Mouse (Mus musculus): Measurements from ENCODE around the gene Ttc41. TPM values are rescaled to one million over a fixed set of nuclear protein-coding genes. Genes with fewer than 3 reads are reported as not detected.
A peak's percentile ranks its signal among the peaks of the same experiment; 100 is the strongest.

Ttc41 gene
- polyA plus RNA-seq, 1 experiment: 2.9 TPM

DNA sequence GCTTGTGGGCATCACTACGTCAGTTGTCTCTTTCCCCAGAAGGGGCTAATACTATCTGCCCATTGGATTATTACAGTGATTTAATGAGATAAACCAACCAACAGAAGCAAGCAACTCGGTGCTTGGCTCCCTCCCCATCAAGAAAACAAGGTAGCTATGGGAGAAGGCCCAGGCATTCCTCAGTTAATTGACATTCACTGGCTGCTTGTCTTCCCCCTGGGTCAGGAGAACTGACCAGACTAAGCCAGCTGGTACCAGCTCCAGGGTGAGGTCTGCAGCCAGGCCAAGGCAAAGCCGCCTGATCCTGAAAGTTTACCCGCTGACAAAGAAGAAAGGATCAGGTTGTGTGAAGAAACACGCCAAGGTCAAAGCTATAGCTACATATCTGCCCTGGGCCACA, 66.1 kb downstream of the Ttc41 start:
- TF ChIP-seq CTCF (IDR thresholded peaks at IDR 0.05; ENCODE audit: borderline replicate concordance, insufficient read depth, low read depth, low read length) (no peak), POLR2A (IDR thresholded peaks at IDR 0.05; ENCODE audit: borderline replicate concordance, insufficient read depth, low read length) (no peak)
- 65% methylated on average over 5 of the region's 5 CpGs for WGBS
- DNase-seq: no peak
- Histone ChIP-seq H3K27ac (ENCODE audit: insufficient read depth, low read length) (no peak overlapping the region), H3K4me1 (ENCODE audit: control insufficient read depth, insufficient read depth, low read length) (0 out of 2 replicates have a peak, but pooled peaks cover 8% of the 10 kb centered on the region), H3K27me3 (ENCODE audit: control insufficient read depth, insufficient read depth, low read length) (no peaks in the 10 kb centered on the region), H3K4me3 (replicated peaks; ENCODE audit: insufficient read depth, low read depth, low read length) (no peak overlapping the region)

DNA sequence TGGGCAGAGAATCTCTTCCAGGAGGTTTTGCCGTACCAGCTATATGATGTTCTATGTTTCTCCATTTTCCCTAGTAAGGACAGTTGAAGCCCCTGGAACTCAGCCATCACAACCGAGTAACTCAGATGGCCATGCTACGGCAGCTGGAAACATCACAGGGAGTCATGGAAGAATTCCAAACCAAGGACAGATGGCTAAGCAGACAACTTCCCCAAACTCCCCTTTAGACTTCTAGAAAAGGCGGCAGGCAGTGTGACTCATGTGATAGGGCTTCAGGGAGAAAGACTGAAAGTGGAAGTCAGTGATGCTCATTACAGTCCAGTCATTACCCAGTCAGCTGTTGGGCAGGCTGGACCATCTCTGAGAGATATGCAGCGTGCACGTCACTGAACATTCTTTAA, 66.6 kb downstream of the Ttc41 start:
- no peak overlapping the region for H3K27ac ChIP-seq (ENCODE audit: insufficient read depth, low read length)

DNA sequence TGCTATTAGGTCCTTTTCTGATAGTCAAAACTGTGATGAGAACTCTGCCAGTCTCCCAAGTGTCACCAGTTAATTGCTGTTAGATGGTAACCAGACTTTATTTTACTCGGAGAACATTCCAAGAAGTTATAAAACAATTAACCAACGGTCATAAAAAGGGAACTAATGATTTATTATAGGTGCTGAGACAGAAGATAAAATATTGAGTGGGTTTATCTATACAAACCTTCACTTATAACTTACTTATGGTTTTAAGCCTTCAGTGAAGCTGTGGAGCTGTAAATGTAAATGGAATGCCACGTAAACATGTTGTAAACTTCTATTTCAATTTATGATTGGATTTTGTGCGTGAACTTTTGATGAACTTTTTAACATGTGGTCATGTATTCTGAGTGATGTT, 67.7 kb downstream of the Ttc41 start:
- no peaks in the 10 kb centered on the region for H3K27me3 ChIP-seq (ENCODE audit: control insufficient read depth, insufficient read depth, low read length)
- no peak overlapping the region for H3K4me3 ChIP-seq (replicated peaks; ENCODE audit: insufficient read depth, low read depth, low read length)
- TF ChIP-seq POLR2A (IDR thresholded peaks at IDR 0.05; ENCODE audit: borderline replicate concordance, insufficient read depth, low read length) (no peak), CTCF (IDR thresholded peaks at IDR 0.05; ENCODE audit: borderline replicate concordance, insufficient read depth, low read depth, low read length) (no peak)
- peaks cover 13% of the 10 kb centered on the region; the same call in 1 of the 2 replicates for H3K4me1 ChIP-seq (ENCODE audit: control insufficient read depth, insufficient read depth, low read length)
- no peak for DNase-seq
- H3K27ac ChIP-seq (ENCODE audit: insufficient read depth, low read length): no peak overlapping the region
- 83% methylated on average over 4 of the region's 4 CpGs for WGBS

More for the DNA sequence above, 66.6 kb downstream of the Ttc41 start:
- TF ChIP-seq CTCF (IDR thresholded peaks at IDR 0.05; ENCODE audit: borderline replicate concordance, insufficient read depth, low read depth, low read length) (no peak), POLR2A (IDR thresholded peaks at IDR 0.05; ENCODE audit: borderline replicate concordance, insufficient read depth, low read length) (no peak)
- no peaks in the 10 kb centered on the region for H3K27me3 ChIP-seq (ENCODE audit: control insufficient read depth, insufficient read depth, low read length)
- WGBS: 21% methylated on average over 6 of the region's 6 CpGs
- 0 out of 2 replicates have a peak, but pooled peaks cover 8% of the 10 kb centered on the region for H3K4me1 ChIP-seq (ENCODE audit: control insufficient read depth, insufficient read depth, low read length)
- H3K4me3 ChIP-seq (replicated peaks; ENCODE audit: insufficient read depth, low read depth, low read length): no peak overlapping the region
- peak in 1 of 2 experiments; percentile 25 for DNase-seq

DNA sequence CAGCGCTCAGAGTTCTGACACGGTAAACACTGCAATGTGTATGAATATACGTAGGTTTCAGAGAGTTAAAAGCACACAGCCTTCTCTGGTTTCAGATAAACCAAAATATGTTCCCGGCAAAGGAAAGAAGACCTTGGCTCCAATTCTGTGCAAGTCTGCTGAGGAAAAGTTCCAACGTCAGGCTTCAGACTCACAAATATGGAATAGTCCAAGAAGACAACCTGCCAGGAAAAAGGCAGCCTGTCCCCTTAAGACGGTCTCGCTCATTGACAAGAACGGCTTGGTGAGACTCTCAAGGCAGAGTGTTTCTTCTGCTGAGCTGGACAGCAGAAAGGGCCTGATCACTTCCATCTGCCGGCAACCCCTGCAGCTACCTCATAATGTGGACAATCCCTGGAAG, 70.7 kb downstream of the Ttc41 start:
- Histone ChIP-seq H3K27ac (ENCODE audit: insufficient read depth, low read length) (no peak overlapping the region), H3K4me1 (ENCODE audit: control insufficient read depth, insufficient read depth, low read length) (peaks cover 13% of the 10 kb centered on the region; the same call in 1 of the 2 replicates), H3K27me3 (ENCODE audit: control insufficient read depth, insufficient read depth, low read length) (no peaks in the 10 kb centered on the region), H3K4me3 (replicated peaks; ENCODE audit: insufficient read depth, low read depth, low read length) (no peak overlapping the region)
- 66% methylated on average over 9 of the region's 9 CpGs for WGBS
- TF ChIP-seq CTCF (IDR thresholded peaks at IDR 0.05; ENCODE audit: borderline replicate concordance, insufficient read depth, low read depth, low read length) (no peak), POLR2A (IDR thresholded peaks at IDR 0.05; ENCODE audit: borderline replicate concordance, insufficient read depth, low read length) (no peak)
- no peak for DNase-seq

DNA sequence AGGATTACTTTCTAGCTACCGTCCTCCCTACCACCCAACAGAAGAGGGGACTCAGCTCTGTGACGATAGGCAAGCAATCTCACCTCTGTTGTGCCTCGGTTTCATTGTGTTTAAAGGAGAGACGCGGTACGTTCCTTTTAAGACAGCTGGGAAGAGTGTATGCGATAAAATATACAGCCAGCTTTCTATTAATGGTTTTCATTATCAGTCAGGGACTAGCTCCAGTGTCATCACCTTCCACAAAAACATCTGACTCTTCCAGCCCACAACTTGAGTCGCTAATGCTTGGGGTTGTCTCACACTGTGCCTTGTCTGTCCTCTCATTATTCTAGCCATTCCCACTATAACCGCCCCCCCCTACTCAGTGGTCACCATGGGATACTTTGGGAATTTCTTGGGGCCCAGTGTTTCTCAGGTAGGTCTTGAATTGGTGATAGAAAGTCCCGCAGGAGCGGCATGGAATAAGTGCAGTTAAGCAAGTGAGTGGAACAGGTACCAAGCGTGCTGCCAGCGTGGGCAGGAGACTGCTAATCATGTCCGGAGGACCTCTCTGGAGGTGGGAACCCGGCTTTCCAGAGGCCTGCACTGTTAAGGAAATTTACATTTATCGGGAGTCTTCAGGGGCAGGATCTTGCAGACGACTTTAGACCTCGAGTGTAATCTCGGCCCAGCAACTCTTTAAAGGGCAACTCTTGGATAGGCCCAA, 72.2 kb downstream of the Ttc41 start:
- 56% methylated on average over 19 of the region's 19 CpGs for WGBS
- no peak for DNase-seq
- H3K4me1 ChIP-seq (ENCODE audit: control insufficient read depth, insufficient read depth, low read length): peaks cover 5% of the 10 kb centered on the region; the same call in 1 of the 2 replicates
- peak overlapping the region; percentile 87 for H3K27ac ChIP-seq (ENCODE audit: insufficient read depth, low read length)
- no peaks in the 10 kb centered on the region for H3K27me3 ChIP-seq (ENCODE audit: control insufficient read depth, insufficient read depth, low read length)
- peak overlapping the region; percentile 88 for H3K4me3 ChIP-seq (replicated peaks; ENCODE audit: insufficient read depth, low read depth, low read length)
- no peak for TF ChIP-seq CTCF (IDR thresholded peaks at IDR 0.05; ENCODE audit: borderline replicate concordance, insufficient read depth, low read depth, low read length)
- TF ChIP-seq POLR2A (IDR thresholded peaks at IDR 0.05; ENCODE audit: borderline replicate concordance, insufficient read depth, low read length): no peak

DNA sequence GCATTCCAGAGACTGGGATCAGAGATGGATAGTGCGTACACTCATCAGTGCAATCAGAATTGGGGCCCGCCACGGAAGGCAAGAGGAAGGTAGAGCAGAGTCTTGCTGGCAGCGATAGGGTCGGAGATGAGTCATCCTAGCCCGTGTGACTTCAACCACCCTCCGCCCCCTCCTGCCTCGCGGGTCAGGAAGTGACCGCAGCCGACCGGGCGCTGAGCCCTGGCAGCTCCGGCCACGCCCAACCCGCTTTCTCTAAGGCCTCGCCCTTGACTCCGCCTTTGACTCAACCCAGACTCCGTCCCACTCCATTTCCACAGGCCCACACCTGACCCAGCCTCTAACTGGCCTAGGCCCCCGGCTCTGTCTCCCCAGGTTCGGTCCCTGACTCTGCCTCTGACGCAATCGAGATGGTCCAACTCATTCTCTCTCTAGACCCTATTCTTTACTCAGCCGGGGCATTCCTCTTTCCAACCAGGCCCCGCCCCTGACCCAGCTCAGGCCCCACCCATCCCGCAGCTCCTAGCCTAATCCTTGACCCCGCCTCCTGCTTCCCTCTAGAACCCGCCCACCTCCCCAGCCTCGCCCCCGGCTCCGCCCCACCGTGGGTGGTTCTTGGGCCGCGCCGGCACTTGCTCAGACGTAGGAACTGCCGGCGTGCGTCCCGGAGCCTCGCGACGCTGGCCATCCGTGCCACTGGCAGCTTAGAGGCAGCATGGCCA, 72.9 kb downstream of the Ttc41 start, which contains the start of gene Nt5dc3:
Nt5dc3 (plus strand) TSS at position 608 of the 719 bp plus-strand sequence.
- 1% methylated on average over 43 of the region's 44 CpGs for WGBS
- H3K27me3 ChIP-seq (ENCODE audit: control insufficient read depth, insufficient read depth, low read length): no peaks in the 10 kb centered on the region
- H3K27ac ChIP-seq (ENCODE audit: insufficient read depth, low read length): peak within 1 kb of the TSS; percentile 87

DNA sequence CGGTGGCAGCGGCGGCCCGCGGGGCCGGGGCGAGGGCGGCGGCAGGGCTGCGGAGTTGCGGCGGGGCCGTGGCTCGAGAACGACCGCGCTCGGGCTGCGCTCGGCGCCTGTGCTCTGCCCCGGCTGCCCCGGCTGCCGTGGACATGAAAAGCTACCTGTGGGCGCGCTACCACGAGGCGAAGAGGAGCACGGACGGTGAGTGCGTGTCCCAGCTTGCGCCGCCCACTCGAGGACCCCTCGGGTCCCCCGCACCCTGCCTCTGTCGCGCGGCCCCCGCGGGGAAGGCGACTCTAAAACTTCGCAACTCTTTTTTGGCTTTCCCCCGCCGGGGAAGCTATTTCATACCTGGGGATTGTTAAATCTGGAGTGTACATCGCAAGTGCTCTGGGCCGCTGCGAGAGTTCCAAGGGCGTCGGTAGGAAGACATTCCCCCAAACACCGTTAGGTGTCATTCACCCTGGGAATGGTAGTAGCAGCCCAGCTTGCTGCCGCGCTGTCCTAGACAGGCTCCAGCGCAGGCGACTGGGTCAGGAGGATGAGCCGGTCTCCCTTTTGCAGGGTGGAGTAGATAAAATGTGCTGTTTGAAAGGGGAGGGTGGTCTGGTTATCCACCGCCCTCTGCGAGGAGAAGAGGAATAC, 73.6 kb downstream of the Ttc41 start:
- DNase-seq: peak; percentile 59 to 65
- Histone ChIP-seq H3K4me1 (ENCODE audit: control insufficient read depth, insufficient read depth, low read length) (peaks cover 5% of the 10 kb centered on the region; the same call in 1 of the 2 replicates), H3K4me3 (replicated peaks; ENCODE audit: insufficient read depth, low read depth, low read length) (peak overlapping the region; percentile 59), H3K27ac (ENCODE audit: insufficient read depth, low read length) (peak overlapping the region; percentile 58), H3K27me3 (ENCODE audit: control insufficient read depth, insufficient read depth, low read length) (no peaks in the 10 kb centered on the region)
- under 1% methylated on average over 57 of the region's 58 CpGs for WGBS
- TF ChIP-seq CTCF (IDR thresholded peaks at IDR 0.05; ENCODE audit: borderline replicate concordance, insufficient read depth, low read depth, low read length): no peak

More for the DNA sequence above, 72.9 kb downstream of the Ttc41 start, which contains the start of gene Nt5dc3:
- peak within 1 kb of the TSS; percentile 88 for H3K4me3 ChIP-seq (replicated peaks; ENCODE audit: insufficient read depth, low read depth, low read length)
- peak; percentile 99 for DNase-seq
- H3K4me1 ChIP-seq (ENCODE audit: control insufficient read depth, insufficient read depth, low read length): peaks cover 5% of the 10 kb centered on the region; the same call in 1 of the 2 replicates
- TF ChIP-seq CTCF (IDR thresholded peaks at IDR 0.05; ENCODE audit: borderline replicate concordance, insufficient read depth, low read depth, low read length) (no peak), POLR2A (IDR thresholded peaks at IDR 0.05; ENCODE audit: borderline replicate concordance, insufficient read depth, low read length) (peak; percentile 98)

Data from cerebellum, adult 2 months (tissue).